Mouse (Mus musculus) right cerebral cortex, postnatal 14 days (tissue): ENCODE measurements around the gene Trex1.

Experiments used
- DNase-seq: peaks from one replicate; pipeline ENCODE4 v3.0.0; 2022

The Trex1 gene

GRCm38 (mm10) chr9:109084922-109085321 is 25.4 kb upstream of the Trex1 start:
- no peak for DNase-seq

- peak; percentile 86 for DNase-seq
Measured at GRCm38 (mm10) chr9:109082124-109082800, 22.7 kb upstream of the Trex1 start, which contains the start of the genes Ccdc51 and Tma7. Gene Ccdc51 (plus strand): TSS chr9:109082493. Gene Tma7 (minus strand): TSS chr9:109082587.

- no peak for DNase-seq
Measured at GRCm38 (mm10) chr9:109081749-109082123, 22.2 kb upstream of the Trex1 start.

GRCm38 (mm10) chr9:109080516-109080915 is 21.0 kb upstream of the Trex1 start:
- DNase-seq, result no peak

DNA sequence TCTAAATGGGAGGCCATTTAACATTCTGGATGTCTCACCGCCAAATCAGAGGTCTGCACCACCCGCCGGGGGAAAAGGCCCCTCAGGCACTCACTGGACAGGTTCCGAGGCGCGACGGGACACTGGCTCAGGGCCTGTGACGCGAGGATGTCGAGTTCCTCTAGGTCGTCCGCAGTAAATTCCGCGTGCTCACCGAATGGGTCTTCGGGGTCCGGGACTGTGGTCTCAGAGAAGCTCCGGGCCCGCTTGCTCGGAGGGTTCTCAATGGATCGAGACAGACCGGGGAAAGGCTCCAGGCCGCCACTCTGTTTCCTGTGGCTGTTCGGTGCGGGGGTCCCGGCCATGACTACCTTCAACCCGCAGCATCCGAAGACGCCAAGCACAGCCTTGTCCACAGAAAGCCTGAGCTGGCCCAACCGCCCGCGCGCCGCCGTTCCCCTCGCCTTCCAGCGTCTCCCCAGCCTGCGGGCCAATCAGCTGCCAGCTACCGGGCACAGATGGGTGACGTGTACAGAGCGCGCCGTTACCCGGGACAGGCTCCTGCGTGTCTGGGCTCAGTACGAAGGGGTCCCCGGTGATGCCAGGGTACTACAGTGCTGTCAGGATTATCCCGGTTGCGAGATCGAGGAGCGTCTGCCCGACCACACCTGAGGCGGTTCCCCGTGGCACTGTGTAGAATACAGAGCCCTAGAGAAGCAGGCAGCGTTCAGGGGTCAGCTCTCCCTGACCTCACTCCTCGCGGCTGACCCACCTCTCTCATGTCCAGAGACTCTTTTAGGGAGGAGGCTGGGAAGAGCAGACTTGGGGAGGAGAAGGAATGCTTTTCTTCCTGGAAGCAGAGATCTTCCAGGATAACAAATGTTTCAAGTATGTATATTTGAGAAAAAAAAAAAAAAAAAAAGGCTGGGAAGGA is 14.4 kb upstream of the Trex1 start, which contains the start of gene Atrip:
TSS of gene Atrip (minus strand) at position 464 of the 913 bp plus-strand sequence.
- DNase-seq, result peak; percentile 95

- DNase-seq, result no peak
Measured at GRCm38 (mm10) chr9:109068095-109068735, 8.7 kb upstream of the Trex1 start.

GRCm38 (mm10) chr9:109060898-109061295 is 1.4 kb upstream of the Trex1 start:
- DNase-seq, result no peak

DNA sequence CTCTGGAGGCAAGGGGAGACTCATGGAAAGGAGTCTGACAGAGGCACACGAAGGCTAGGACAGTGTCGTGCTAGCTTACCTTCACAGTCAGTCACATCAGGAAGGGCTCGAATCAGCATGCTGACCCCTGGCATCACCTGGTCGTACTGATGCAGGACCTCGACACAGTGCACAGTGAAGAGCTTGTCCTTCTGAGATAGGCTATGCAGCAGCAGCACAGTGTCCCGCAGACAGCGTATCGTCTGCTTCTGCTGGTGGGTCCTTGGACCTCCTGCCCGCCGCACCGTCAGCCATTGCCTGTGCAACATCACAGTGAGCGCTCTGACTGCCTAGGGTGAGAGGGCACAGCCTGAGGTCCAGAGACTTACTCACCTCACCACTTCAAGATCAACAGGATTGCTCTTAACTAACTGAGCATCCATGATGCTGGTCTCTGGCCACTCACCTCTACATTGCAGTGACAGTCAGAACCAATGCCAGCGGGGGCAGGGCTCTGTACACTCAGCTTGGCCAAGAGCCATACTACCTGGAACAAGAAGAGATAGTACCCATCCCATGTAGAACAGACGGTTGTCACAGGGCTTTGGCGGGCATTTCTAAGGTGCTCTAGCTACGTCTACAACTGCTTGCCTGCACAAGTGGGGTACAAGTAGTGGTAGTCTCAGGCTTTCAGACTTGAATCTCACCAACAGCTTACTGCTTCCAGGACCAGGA is 807 bp upstream of the Trex1 start:
- DNase-seq, result no peak

DNA sequence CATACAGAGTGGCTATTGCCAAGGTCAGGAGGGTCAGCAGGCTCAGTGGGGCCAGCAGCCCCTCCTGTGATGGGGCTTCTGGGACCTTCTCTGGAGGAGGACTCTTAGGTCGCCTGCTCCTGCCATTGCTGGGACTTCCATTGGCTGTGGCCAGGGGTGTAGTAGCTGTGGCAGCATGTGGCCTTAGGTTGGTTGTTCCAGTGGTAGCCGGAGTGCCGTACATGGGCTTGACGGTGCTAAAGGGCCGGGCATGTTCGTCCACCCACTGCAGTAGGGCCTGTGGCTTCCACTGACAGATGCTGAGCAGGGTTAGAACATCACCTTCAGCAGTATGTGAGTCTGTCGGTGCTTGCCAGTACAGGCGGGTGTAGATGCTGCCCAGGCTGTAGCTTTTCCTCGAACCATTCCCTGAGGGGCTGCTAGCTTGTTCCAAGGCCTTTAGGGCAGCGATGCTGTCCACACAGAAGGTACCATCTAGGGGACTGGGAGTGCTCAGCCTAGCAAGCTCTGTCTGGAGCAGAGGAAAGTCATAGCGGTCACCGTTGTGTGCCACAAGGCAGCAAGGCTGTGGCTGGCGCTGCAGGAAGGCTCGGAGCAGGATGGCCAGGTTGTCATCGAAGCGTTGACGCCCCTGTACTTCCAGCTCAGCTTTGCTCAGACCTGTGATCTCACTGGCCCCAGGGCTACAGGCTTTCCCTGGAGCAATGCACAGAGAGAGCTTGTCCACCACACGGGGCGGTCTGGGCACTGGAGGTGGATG is 1.3 kb downstream of the Trex1 start:
- no peak for DNase-seq

GRCm38 (mm10) chr9:109057543-109057942 is 2.0 kb downstream of the Trex1 start:
- no peak for DNase-seq

GRCm38 (mm10) chr9:109056916-109057315 is 2.6 kb downstream of the Trex1 start:
- no peak for DNase-seq

DNA sequence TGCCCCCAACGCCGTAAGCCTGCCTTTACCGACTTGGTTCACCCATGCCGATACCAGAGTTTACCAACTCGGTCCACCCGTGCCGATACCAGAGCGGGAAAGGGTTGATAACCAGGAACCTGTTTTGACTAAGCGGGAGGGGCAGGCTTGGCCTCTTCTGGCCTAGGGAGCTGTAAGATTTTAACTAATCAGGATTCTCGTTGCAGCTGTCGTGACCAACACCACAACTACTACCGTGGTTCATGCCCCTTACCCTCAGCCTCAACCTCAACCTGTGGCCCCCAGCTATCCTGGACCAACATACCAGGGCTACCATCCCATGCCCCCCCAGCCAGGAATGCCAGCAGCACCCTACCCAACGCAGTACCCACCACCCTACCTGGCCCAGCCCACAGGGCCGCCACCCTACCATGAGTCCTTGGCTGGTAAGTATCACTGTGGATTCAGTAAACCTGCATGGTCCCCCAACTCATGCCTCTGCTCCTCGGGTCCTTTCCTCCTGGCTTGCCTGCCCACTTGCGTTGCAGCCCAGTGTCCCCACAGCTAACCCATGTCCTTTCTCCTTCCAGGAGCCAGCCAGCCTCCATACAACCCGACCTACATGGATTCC is 3.3 kb downstream of the Trex1 start:
- DNase-seq, result no peak

GRCm38 (mm10) chr9:109055271-109056030 is 4.1 kb downstream of the Trex1 start:
- DNase-seq, result no peak

GRCm38 (mm10) chr9:109054712-109055111 is 4.8 kb downstream of the Trex1 start:
- peak; percentile 63 for DNase-seq

- no peak for DNase-seq
Measured at GRCm38 (mm10) chr9:109053851-109054250, 5.7 kb downstream of the Trex1 start.

GRCm38 (mm10) chr9:109053366-109053765 is 6.2 kb downstream of the Trex1 start:
- no peak for DNase-seq

- no peak for DNase-seq
Measured at GRCm38 (mm10) chr9:109052490-109053260, 6.9 kb downstream of the Trex1 start.

DNA sequence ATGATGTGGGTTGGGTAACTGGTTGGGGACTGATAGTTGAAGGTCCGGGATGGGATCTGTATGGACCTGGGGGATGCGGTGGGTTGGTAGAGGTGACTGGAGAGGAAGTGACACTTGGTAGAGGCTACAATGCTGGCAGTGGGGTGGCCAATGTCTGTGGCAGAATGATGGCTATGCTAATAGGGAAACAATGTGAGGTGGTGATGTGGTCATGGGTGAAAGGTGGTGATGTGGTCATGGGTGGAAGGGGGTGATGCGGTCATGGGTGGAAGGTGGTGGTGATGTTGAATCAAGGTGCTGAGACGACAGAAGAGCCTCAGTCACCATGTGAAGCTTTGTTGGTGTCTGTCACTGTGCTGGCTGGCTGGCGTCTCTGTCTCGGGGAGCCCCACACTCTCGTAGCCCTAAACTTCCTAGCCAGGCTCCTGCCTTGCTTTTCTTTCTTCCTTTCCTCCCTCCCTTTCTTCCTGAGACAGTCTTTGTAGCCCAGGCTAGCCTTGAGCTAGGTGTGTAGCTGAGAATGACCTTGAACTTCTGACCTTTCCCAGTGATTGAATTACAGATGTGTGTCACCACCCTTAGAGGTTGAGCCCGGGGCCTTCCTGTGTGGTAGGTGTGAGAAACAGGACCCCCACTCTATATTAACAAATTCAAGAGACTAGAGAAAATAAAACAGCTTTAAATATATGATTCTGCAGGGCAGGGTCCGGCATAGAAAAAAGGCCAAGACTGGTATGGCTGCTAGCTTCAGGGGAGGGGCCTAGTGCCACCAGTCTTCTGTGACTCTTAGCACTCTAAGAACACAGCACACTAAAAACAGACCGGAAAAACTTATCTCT is 7.7 kb downstream of the Trex1 start:
- no peak for DNase-seq

DNA sequence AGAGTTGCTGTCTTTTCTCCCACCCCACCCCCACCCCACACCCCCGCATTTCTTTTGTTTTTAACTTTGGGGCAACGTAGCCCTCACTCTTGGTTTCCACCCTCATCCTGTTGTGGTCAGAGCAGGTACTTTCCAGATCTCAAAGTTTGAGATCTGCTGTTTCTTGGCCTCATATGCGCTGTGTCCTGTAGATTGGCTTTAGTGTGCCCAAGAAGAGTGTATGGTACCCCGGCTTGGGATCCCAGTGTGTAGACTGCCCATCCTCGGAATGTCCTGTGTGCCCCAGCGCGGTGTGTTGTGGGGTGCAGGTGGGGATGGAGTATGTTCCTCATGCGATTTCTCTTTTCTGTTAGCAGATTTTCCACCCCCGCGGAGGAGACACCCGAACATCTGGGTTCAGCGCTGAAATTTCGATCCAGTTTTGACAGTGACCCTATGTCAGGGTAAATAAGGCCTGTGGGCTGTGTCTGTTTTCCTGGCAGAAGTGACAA is 8.5 kb downstream of the Trex1 start:
- DNase-seq, result no peak
